In genomic region chr4:140509856-140510255, GRCm38 (mm10) we compare ENCODE assay signal across 23 mouse cellular contexts.
A peak's percentile ranks its signal among the peaks of the same experiment; 100 is the strongest.
DNase-seq lines count a peak whose midpoint lies in the region; ATAC-seq and TF ChIP-seq lines count a peak whose summit lies in the region.
"Had no signal": no experiment of that assay in that cellular context is flagged by ENCODE, and none has a peak within 500 bp of the region (broad histone marks: within the 10 kb centered on the region; RNA-seq: fewer than 3 reads in every experiment).

No protein-coding gene starts in this region.

- peak; percentile 3 for DNase-seq in gastrocnemius, adult 2 months
- DNase-seq in gastrocnemius, postnatal 14 days = no peak
- DNase-seq in kidney, adult 2 months = peak; percentile 75
- DNase-seq in kidney, postnatal 4 days = no peak
- peak; percentile 66 for DNase-seq in kidney, adult 9 months
- peak; percentile 52 to 53 for DNase-seq in kidney, postnatal 36 days
- DNase-seq: adrenal gland, adult 8-10 months; adrenal gland, postnatal 14 days; adrenal gland, postnatal 36 days; B cell, adult 2 months; cerebellum, adult 11-12 months; cerebellum, adult 2 months; cerebellum, adult 9-10 months; cerebellum, postnatal 10 days; cerebellum, postnatal 25 days had no signal

- no peaks in the 10 kb centered on the region; the same call in 1 of the 2 replicates for H3K36me3 ChIP-seq in kidney, adult 2 months (ENCODE audit: control insufficient read depth, insufficient read depth, low read length)
- peaks cover 12% of the 10 kb centered on the region for H3K36me3 ChIP-seq in kidney, embryonic 16.5 days (ENCODE audit: insufficient read depth, low read length)
- peaks cover 23% of the 10 kb centered on the region for H3K36me3 ChIP-seq in kidney, embryonic 15.5 days

- intact Hi-C loops in gastrocnemius, adult 2 months (cut with DNase I) = no loop called here
- intact Hi-C loops in gastrocnemius, postnatal 14 days (cut with DNase I; ENCODE audit: low total_unique reads) = no loop called here

- peaks cover 5% of the 10 kb centered on the region; the same call in 1 of the 2 replicates for H3K9me3 ChIP-seq in kidney, embryonic 16.5 days (ENCODE audit: low read length)
- H3K9me3 ChIP-seq in kidney, embryonic 15.5 days (replicated peaks) = no peaks in the 10 kb centered on the region
- H3K9me3 ChIP-seq: embryonic facial prominence, embryonic 10.5 days; embryonic facial prominence, embryonic 12.5 days; forebrain, embryonic 13.5 days had no signal

- no peak overlapping the region for H3K27ac ChIP-seq in gastrocnemius, adult 2 months
- no peak overlapping the region for H3K27ac ChIP-seq in kidney, adult 2 months (ENCODE audit: insufficient read depth, low read depth, low read length)
- H3K27ac ChIP-seq in kidney, embryonic 16.5 days (ENCODE audit: low read length) = no peak overlapping the region
- no peak overlapping the region for H3K27ac ChIP-seq in kidney, embryonic 15.5 days
- H3K27ac ChIP-seq: embryonic facial prominence, embryonic 10.5 days; embryonic facial prominence, embryonic 12.5 days; forebrain, embryonic 13.5 days had no signal

- TF ChIP-seq CTCF in gastrocnemius, adult 2 months (IDR thresholded peaks at IDR 0.05) = no peak
- no peak for TF ChIP-seq CTCF in kidney, adult 2 months (conservative IDR thresholded peaks at IDR 0.05; ENCODE audit: insufficient read depth, insufficient read length, low read depth, low read length)

- H3K4me1 ChIP-seq in kidney, adult 2 months (ENCODE audit: control insufficient read depth, insufficient read depth, low read length) = no peaks in the 10 kb centered on the region
- H3K4me1 ChIP-seq in kidney, embryonic 16.5 days (ENCODE audit: insufficient read depth, low read length) = peaks cover 9% of the 10 kb centered on the region; the same call in 1 of the 2 replicates
- peaks cover 8% of the 10 kb centered on the region for H3K4me1 ChIP-seq in kidney, embryonic 15.5 days
- H3K4me1 ChIP-seq: embryonic facial prominence, embryonic 12.5 days had no signal

- no peak for ATAC-seq in kidney, embryonic 16.5 days (ENCODE audit: low FRiP score, low TSS enrichment)
- no peak for ATAC-seq in kidney, embryonic 15.5 days (replicated peaks; ENCODE audit: low FRiP score)
- ATAC-seq: activated CD4-positive, CD25-positive, alpha-beta regulatory T cell, adult 4 months; CD4-positive, CD25-positive, alpha-beta regulatory T cell, adult 4 months; forebrain, embryonic 13.5 days; Patski had no signal

- H3K27me3 ChIP-seq in kidney, adult 2 months (replicated peaks; ENCODE audit: control insufficient read depth, insufficient read depth, low read length) = no peaks in the 10 kb centered on the region
- peaks cover 7% of the 10 kb centered on the region for H3K27me3 ChIP-seq in kidney, embryonic 16.5 days (ENCODE audit: insufficient read depth, low read length)
- H3K27me3 ChIP-seq in kidney, embryonic 15.5 days = peaks cover 26% of the 10 kb centered on the region
- H3K27me3 ChIP-seq: embryonic facial prominence, embryonic 12.5 days; forebrain, embryonic 13.5 days; Patski had no signal

- H3K4me3 ChIP-seq in gastrocnemius, adult 2 months = no peak overlapping the region
- H3K4me3 ChIP-seq in kidney, adult 2 months (ENCODE audit: insufficient read depth, low read depth, low read length) = no peak overlapping the region
- no peak overlapping the region for H3K4me3 ChIP-seq in kidney, embryonic 16.5 days (ENCODE audit: low read length)
- no peak overlapping the region for H3K4me3 ChIP-seq in kidney, embryonic 15.5 days (replicated peaks)
- H3K4me3 ChIP-seq: embryonic facial prominence, embryonic 10.5 days; embryonic facial prominence, embryonic 12.5 days; forebrain, embryonic 13.5 days had no signal

- no peak overlapping the region for H3K9ac ChIP-seq in kidney, embryonic 16.5 days (replicated peaks; ENCODE audit: low read length)
- no peak overlapping the region for H3K9ac ChIP-seq in kidney, embryonic 15.5 days
- H3K9ac ChIP-seq: embryonic facial prominence, embryonic 12.5 days; forebrain, embryonic 13.5 days had no signal

- no peak for TF ChIP-seq POLR2A in kidney, adult 2 months (IDR thresholded peaks at IDR 0.05; ENCODE audit: low read depth, low read length)

- no peak overlapping the region for H3K4me2 ChIP-seq in kidney, embryonic 16.5 days (replicated peaks; ENCODE audit: low read depth, low read length)
- no peak overlapping the region for H3K4me2 ChIP-seq in kidney, embryonic 15.5 days
- H3K4me2 ChIP-seq: embryonic facial prominence, embryonic 12.5 days; forebrain, embryonic 13.5 days had no signal

Comparison
In these comparisons a context has a peak if more than half of its experiments do, and no peak if none do; other contexts are left out.
1. DNase-seq: peak in gastrocnemius, adult 2 months (single experiment), kidney, adult 2 months (single experiment), kidney, adult 9 months (single experiment) and kidney, postnatal 36 days (2 of 2); none in gastrocnemius, postnatal 14 days (single experiment) and kidney, postnatal 4 days (0 of 2).